Mouse (Mus musculus): ENCODE data around the gene Stk10.
"Not testable (repeated sequence)": the region's sequence is repeated elsewhere in the genome, so short reads cannot be mapped to it uniquely, and the experiment has no call there.

Stk10 gene

GRCm38 (mm10) chr11:32600371-32600770, 67.3 kb downstream of the Stk10 start:
- no peak for DNase-seq (ENCODE audit: low read depth, low spot score)

DNA sequence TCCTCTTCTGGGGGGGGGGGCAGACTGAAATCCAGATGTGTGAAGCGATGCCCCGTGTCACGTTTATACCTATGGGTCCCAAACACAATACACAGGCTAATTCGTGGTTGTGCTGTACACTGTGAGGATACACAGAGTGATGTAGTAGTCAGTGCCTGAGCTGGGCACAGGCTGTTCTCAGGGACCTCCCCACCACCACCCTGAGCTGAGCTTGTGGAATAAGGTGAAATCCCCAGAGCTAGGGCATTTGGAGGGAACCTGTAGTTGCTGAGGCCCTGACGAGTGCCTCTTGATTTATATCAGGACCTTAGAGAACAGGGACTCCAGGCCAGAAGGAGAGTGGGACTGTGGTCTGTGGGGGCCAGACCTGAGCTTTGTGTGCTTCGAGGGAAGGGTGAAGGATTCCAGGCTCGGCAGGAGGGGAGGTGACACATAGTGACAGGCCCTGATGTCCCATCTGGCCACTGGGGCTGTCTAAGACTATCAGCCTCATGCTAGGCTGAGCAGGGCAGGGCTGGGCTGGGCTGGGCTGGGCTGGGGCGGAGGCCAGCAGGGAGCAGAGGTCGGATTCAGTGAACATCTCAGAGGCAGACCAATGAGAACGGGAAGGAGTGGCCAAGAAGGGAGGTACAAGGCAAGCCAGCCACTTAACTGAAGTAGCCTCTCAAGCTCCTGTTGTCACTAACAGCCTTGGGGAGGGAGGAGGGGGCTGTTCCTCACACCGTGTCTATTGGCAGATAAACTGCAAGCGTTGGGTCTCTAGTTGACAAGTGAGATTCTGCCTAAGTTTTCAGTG, 68.6 kb downstream of the Stk10 start:
- no peak for DNase-seq (ENCODE audit: low read depth, low spot score)

DNA sequence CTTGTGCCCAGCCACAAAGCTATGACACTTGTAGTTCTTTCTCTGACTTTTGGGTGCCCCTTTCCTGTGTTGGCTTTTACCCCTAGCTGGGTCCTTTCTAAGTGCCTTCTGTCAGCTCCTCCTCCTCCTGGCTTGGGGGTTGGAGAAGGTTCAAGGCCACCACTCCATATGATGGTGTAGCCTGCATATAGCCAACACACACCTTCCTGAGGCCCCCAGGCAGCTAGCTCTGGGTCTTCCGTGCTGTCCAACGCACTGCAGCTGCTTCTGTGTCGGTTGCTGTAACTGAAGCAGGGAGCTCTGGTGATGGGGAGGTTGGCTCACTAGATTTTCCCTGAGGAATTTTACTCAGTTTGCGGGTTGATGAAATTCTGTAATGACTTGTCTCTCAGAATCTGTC, 71.6 kb downstream of the Stk10 start:
- no peak for DNase-seq (ENCODE audit: low read depth, low spot score)

GRCm38 (mm10) chr11:32605131-32605860, 72.2 kb downstream of the Stk10 start:
- DNase-seq (ENCODE audit: low read depth, low spot score), result no peak

GRCm38 (mm10) chr11:32605907-32606306, 72.8 kb downstream of the Stk10 start:
- DNase-seq (ENCODE audit: low read depth, low spot score), result no peak

- DNase-seq (ENCODE audit: low read depth, low spot score), result no peak
These were observed 74.2 kb downstream of the Stk10 start for GRCm38 (mm10) chr11:32607319-32607718.

GRCm38 (mm10) chr11:32610616-32611015, 77.5 kb downstream of the Stk10 start:
- no peak for DNase-seq (ENCODE audit: low read depth, low spot score)

GRCm38 (mm10) chr11:32612304-32612703, 79.2 kb downstream of the Stk10 start:
- DNase-seq (ENCODE audit: low read depth, low spot score), result no peak

DNA sequence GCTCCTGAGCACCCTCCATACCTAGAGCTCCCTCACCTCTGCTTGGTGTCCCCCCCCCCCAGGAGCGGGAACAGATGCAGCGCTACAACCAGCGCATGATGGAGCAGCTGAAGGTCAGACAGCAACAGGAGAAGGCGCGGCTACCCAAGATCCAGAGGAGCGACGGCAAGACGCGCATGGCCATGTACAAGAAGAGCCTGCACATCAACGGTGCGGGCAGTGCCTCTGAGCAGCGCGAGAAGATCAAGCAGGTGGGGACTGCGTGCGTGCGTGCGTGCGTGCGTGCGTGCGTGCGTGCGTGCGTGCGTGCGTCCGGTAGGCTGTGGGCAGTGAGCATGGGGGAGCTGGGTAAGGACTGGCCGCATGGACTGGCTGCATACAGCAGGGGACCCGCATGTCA, 81.4 kb downstream of the Stk10 start:
- no peak for DNase-seq (ENCODE audit: low read depth, low spot score)

DNA sequence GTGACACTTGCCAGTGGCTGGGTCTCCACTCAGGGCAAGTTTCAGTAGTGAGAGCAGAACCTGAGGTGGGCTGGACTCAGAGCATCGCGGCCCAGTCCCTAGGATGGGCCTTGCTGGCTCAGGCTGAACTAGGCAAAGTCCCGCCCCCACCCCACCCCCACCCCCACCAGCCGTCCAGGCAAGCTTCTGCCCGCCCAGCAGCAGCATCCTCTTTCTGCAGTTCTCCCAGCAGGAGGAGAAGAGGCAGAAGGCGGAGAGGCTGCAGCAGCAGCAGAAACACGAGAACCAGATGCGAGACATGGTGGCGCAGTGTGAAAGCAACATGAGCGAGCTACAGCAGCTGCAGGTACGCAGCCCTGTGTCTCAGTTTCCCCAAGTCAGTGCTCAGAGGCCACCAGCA, 82.5 kb downstream of the Stk10 start:
- no peak for DNase-seq (ENCODE audit: low read depth, low spot score)

GRCm38 (mm10) chr11:32616091-32616490, 83.0 kb downstream of the Stk10 start:
- DNase-seq (ENCODE audit: low read depth, low spot score), result no peak

- DNase-seq (ENCODE audit: low read depth, low spot score), result no peak
These were observed 84.9 kb downstream of the Stk10 start for GRCm38 (mm10) chr11:32618036-32618435.

DNA sequence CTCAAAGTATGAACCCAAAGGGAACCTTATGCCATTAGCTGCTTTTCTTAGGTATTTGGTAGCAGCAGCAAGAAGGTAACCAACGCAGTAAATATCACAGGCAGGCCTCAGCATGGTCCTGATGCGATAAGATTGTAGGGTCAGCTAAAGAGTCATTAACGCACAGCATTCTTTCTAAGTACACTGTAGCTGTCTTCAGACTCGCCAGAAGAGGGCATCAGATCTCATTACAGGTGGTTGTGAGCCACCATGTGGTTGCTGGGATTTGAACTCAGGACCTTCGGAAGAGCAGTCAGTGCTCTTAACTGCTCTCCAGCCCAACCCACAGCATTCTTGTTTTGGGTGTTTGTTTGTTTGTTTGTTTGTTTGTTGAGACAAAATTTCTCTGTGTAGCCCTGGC, 85.5 kb downstream of the Stk10 start:
- DNase-seq (ENCODE audit: low read depth, low spot score), result not testable (repeated sequence)

- no peak for DNase-seq (ENCODE audit: low read depth, low spot score)
These were observed 86.2 kb downstream of the Stk10 start for GRCm38 (mm10) chr11:32619257-32619816.

DNA sequence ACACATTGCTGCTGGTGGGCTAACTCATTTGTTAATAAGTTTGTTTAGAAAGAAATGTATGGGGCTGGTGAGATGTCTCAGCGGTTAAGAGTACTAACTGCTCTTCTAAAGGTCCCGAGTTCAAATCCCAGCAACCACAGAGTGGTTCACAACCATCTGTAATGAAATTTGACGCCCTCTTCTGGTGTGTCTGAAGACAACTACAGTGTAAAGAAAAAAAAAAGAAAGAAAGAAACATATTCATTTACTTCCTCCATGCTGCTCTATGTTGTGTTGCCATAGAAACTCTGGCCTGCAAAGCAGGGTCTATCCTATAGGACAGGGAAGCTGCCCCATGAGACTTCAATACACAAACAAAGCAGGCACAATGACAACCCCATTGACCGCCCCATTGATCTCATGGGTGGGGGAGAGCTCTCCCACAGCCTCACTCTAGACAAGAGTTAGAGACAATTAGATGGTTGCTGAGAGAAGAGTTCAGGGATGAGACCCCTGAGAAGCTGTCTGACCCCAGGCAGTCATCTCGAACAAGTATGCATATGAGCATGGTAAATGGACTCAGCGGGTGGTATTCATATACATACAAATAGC, 86.9 kb downstream of the Stk10 start:
- no peak for DNase-seq (ENCODE audit: low read depth, low spot score)

- DNase-seq (ENCODE audit: low read depth, low spot score), result no peak
These were observed 88.8 kb downstream of the Stk10 start for GRCm38 (mm10) chr11:32621831-32622478.

- no peak for DNase-seq (ENCODE audit: low read depth, low spot score)
These were observed 89.5 kb downstream of the Stk10 start for GRCm38 (mm10) chr11:32622479-32623190.

- no peak for DNase-seq (ENCODE audit: low read depth, low spot score)
These were observed 90.1 kb downstream of the Stk10 start for GRCm38 (mm10) chr11:32623236-32623635.

DNA sequence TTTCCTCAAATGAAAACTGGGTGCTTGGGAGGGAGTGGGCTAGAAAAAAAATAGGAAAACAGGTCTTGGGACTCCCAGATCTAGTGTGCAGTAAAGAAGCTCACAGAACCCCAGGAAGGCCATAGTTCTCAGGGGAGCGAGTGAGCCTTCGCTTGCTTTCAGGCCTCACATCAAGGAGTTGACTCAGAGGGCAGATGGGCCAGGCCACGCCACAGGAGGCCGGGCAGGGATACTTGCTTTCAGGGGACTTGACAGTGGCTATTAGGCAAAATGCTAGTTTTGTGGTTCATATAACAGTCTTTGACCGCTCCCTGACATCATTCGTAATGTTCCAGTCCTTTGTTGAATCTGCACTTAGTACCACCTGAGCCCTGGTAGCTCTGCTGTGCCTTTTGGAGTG, 90.8 kb downstream of the Stk10 start:
- no peak for DNase-seq (ENCODE audit: low read depth, low spot score)

GRCm38 (mm10) chr11:32625677-32626076, 92.6 kb downstream of the Stk10 start:
- DNase-seq (ENCODE audit: low read depth, low spot score), result no peak

- no peak for DNase-seq (ENCODE audit: low read depth, low spot score)
These were observed 93.0 kb downstream of the Stk10 start for GRCm38 (mm10) chr11:32626079-32626478.
